Mouse (Mus musculus) MEL (cell line): Measurements from ENCODE around the gene Calcrl. TPM values are rescaled to one million over a fixed set of nuclear protein-coding genes. Genes with fewer than 3 reads are reported as not detected.

ENCODE experiments used
- DNase-seq: peaks from one replicate; pipeline ENCODE4 v3.0.0; 2011; ENCODE audit warnings: low read depth, low spot score
- H3K27ac ChIP-seq: 2 replicates; pipeline ENCODE4 v1.5.1; 2012; ENCODE audit warnings: low read depth, mild to moderate bottlenecking, control low read depth, low read length, moderate library complexity; ENCODE audit not compliant: control insufficient read depth
- H3K27me3 ChIP-seq, 2 experiments: fragments of 150-350 bp in 1 of 2; sonication (generic) in 1 of 2; 2 replicates each; pipeline ENCODE4 v1.6.1; 2012; ENCODE audit warnings: low read length in 2 of 2, mild to moderate bottlenecking in 2 of 2, improper control_type of control experiment in 1 of 2, moderate library complexity in 1 of 2; ENCODE audit not compliant: insufficient read depth in 2 of 2, control insufficient read depth in 1 of 2
- H3K36me3 ChIP-seq, 2 experiments: 2 replicates each; pipeline ENCODE4 v1.6.1; 2012 to 2014; ENCODE audit warnings: low read length in 2 of 2, improper control_type of control experiment in 1 of 2, inconsistent platforms in 1 of 2, mild to moderate bottlenecking in 1 of 2; ENCODE audit not compliant: insufficient read depth in 2 of 2, control insufficient read depth in 1 of 2
- H3K4me1 ChIP-seq, 2 experiments: fragments of 150-350 bp in 1 of 2; sonication (generic) in 1 of 2; 2 replicates each; pipeline ENCODE4 v1.6.1; 2012; ENCODE audit warnings: low read length in 2 of 2, improper control_type of control experiment in 1 of 2, mild to moderate bottlenecking in 1 of 2; ENCODE audit not compliant: insufficient read depth in 2 of 2, control insufficient read depth in 1 of 2
- H3K4me3 ChIP-seq, 2 experiments: fragments of 150-350 bp in 1 of 2; sonication (generic) in 1 of 2; 2 replicates each; pipeline ENCODE4 v1.5.1; 2012; ENCODE audit warnings: low read depth in 2 of 2, low read length in 2 of 2, mild to moderate bottlenecking in 2 of 2, moderate library complexity in 2 of 2, control low read depth in 1 of 2, improper control_type of control experiment in 1 of 2; ENCODE audit not compliant: control insufficient read depth in 1 of 2, insufficient read depth in 1 of 2
- H3K79me2 ChIP-seq: 2 replicates; pipeline ENCODE4 v1.6.1; 2012; ENCODE audit warnings: mild to moderate bottlenecking, low read length, moderate library complexity; ENCODE audit not compliant: control insufficient read depth, poor library complexity, insufficient read depth
- H3K9ac ChIP-seq: 2 replicates; pipeline ENCODE4 v1.6.1; 2012; ENCODE audit warnings: low read depth, mild to moderate bottlenecking, control low read depth, low read length, moderate library complexity; ENCODE audit not compliant: control insufficient read depth, poor library complexity, severe bottlenecking
- H3K9me3 ChIP-seq: fragments of 150-350 bp; sonication (generic); replicated peaks from 2 replicates; pipeline ENCODE4 v1.6.1; 2012; ENCODE audit warnings: mild to moderate bottlenecking, low read length, improper control_type of control experiment, moderate library complexity; ENCODE audit not compliant: insufficient read depth
- BHLHE40 ChIP-seq: IDR thresholded peaks from 2 replicates; pipeline ENCODE4 v1.6.1; 2012; ENCODE audit warnings: low read depth, mild to moderate bottlenecking, inconsistent platforms, low read length, improper control_type of control experiment, borderline replicate concordance
- CHD2 ChIP-seq: IDR thresholded peaks from 2 replicates; pipeline ENCODE4 v1.6.1; 2011; ENCODE audit warnings: low read length, improper control_type of control experiment
- CTCF ChIP-seq, 3 experiments: IDR thresholded peaks in 2 of 3; conservative IDR thresholded peaks in 1 of 3; 2 replicates each; pipeline ENCODE4 v1.5.1; 2011 to 2012; ENCODE audit warnings: low read length in 3 of 3, low read depth in 2 of 3, mild to moderate bottlenecking in 2 of 3, improper control_type of control experiment in 1 of 3, inconsistent platforms in 1 of 3, mixed read lengths in 1 of 3, moderate library complexity in 1 of 3; ENCODE audit not compliant: control insufficient read depth in 1 of 3, insufficient read depth in 1 of 3, poor library complexity in 1 of 3, severe bottlenecking in 1 of 3
- E2F4 ChIP-seq: IDR thresholded peaks from 2 replicates; pipeline ENCODE4 v1.6.1; 2011; ENCODE audit warnings: low read depth, low read length, improper control_type of control experiment, borderline replicate concordance
- HCFC1 ChIP-seq: IDR thresholded peaks from 2 replicates; pipeline ENCODE4 v1.6.1; 2012; ENCODE audit warnings: low read depth, mild to moderate bottlenecking, inconsistent platforms, low read length, improper control_type of control experiment, moderate library complexity
- KAT2A ChIP-seq: conservative IDR thresholded peaks from 2 replicates; pipeline ENCODE4 v1.6.1; 2012; ENCODE audit warnings: low read depth, low read length, improper control_type of control experiment, inconsistent platforms
- MAZ ChIP-seq: IDR thresholded peaks from 2 replicates; pipeline ENCODE4 v1.6.1; 2012; ENCODE audit warnings: low read depth, mild to moderate bottlenecking, inconsistent platforms, low read length, improper control_type of control experiment
- MXI1 ChIP-seq: IDR thresholded peaks from 2 replicates; pipeline ENCODE4 v1.6.1; 2011; ENCODE audit warnings: mild to moderate bottlenecking, low read depth, low read length, improper control_type of control experiment
- MYC ChIP-seq: IDR thresholded peaks from 2 replicates; pipeline ENCODE4 v1.6.1; 2011; ENCODE audit warnings: low read depth, mild to moderate bottlenecking, low read length, improper control_type of control experiment, moderate library complexity
- POLR2A ChIP-seq, 2 experiments: IDR thresholded peaks; 2 replicates each; pipeline ENCODE4 v1.6.1; 2011 to 2012; ENCODE audit warnings: low read length in 2 of 2, mild to moderate bottlenecking in 2 of 2, control low read depth in 1 of 2, improper control_type of control experiment in 1 of 2, low read depth in 1 of 2, moderate library complexity in 1 of 2; ENCODE audit not compliant: control insufficient read depth in 1 of 2, insufficient read depth in 1 of 2, poor library complexity in 1 of 2
- POLR2AphosphoS2 ChIP-seq: IDR thresholded peaks from 2 replicates; pipeline ENCODE4 v1.6.1; 2011; ENCODE audit warnings: low read length, improper control_type of control experiment
- RAD21 ChIP-seq: IDR thresholded peaks from 2 replicates; pipeline ENCODE4 v1.6.1; 2011; ENCODE audit warnings: mild to moderate bottlenecking, low read depth, low read length, improper control_type of control experiment
- RCOR1 ChIP-seq: IDR thresholded peaks from 2 replicates; pipeline ENCODE4 v1.6.1; 2012; ENCODE audit warnings: low read depth, mild to moderate bottlenecking, inconsistent platforms, low read length, improper control_type of control experiment
- SIN3A ChIP-seq: IDR thresholded peaks from 2 replicates; pipeline ENCODE4 v1.6.1; 2012; ENCODE audit warnings: low read length, improper control_type of control experiment, inconsistent platforms
- SMC3 ChIP-seq: IDR thresholded peaks from 2 replicates; pipeline ENCODE4 v1.6.1; 2011; ENCODE audit warnings: low read depth, low read length, improper control_type of control experiment
- TAL1 ChIP-seq: IDR thresholded peaks from 2 replicates; pipeline ENCODE4 v1.6.1; 2012; ENCODE audit warnings: mild to moderate bottlenecking, inconsistent platforms, low read length, moderate library complexity, mixed read lengths
- USF1 ChIP-seq: IDR thresholded peaks from 2 replicates; pipeline ENCODE4 v1.6.1; 2014; ENCODE audit warnings: low read depth, mild to moderate bottlenecking, inconsistent platforms, low read length, improper control_type of control experiment, moderate library complexity
- USF2 ChIP-seq, 2 experiments: IDR thresholded peaks; 2 replicates each; pipeline ENCODE4 v1.6.1; 2011 to 2012; ENCODE audit warnings: improper control_type of control experiment in 2 of 2, low read length in 2 of 2, borderline replicate concordance in 1 of 2, inconsistent platforms in 1 of 2, low read depth in 1 of 2, mild to moderate bottlenecking in 1 of 2; ENCODE audit not compliant: insufficient read depth in 1 of 2
- ZC3H11A ChIP-seq: IDR thresholded peaks from 2 replicates; pipeline ENCODE4 v1.6.1; 2012; ENCODE audit warnings: low read depth, mild to moderate bottlenecking, inconsistent platforms, low read length, improper control_type of control experiment
- ZMIZ1 ChIP-seq: IDR thresholded peaks from 2 replicates; pipeline ENCODE4 v1.6.1; 2012; ENCODE audit warnings: low read depth, mild to moderate bottlenecking, inconsistent platforms, low read length, improper control_type of control experiment, moderate library complexity
- polyA plus RNA-seq, 2 experiments: library from polyadenylated mRNA; stranded (reverse) in 1 of 2; unstranded in 1 of 2; fragments of >175 nt in 1 of 2; fragments of >200 nt in 1 of 2; gene quantifications; 2 replicates each; pipeline versions ENCODE4 v1.2.1 to v1.2.4; 2012; ENCODE audit warnings: low replicate concordance in 2 of 2, low read depth in 1 of 2; ENCODE audit not compliant: insufficient read length in 2 of 2, insufficient read depth in 1 of 2, missing spikeins in 1 of 2
- total RNA-seq: library from RNA; depleted of rRNA; stranded (reverse); fragments of 300-350 nt; gene quantifications from 2 replicates; pipeline ENCODE4 v1.2.3, GENCODE M21; 2012

Gene Calcrl
- total and polyA plus RNA-seq, 3 experiments = not detected

GRCm38 (mm10) chr2:84441940-84442339 lies 16.7 kb upstream of the Calcrl start:
- Histone ChIP-seq H3K9ac (no peak overlapping the region), H3K9me3 (no peaks in the 10 kb centered on the region), H3K79me2 (no peaks in the 10 kb centered on the region), H3K36me3 (no peaks in the 10 kb centered on the region), H3K27me3 (no peaks in the 10 kb centered on the region; a peak in 1 of 4 replicates), H3K4me1 (no peaks in the 10 kb centered on the region), H3K4me3 (no peak overlapping the region), H3K27ac (no peak overlapping the region)
- no peak for TF ChIP-seq ZC3H11A
- TF ChIP-seq MXI1 = no peak
- TF ChIP-seq TAL1 = no peak
- TF ChIP-seq HCFC1 = no peak
- TF ChIP-seq MAZ = no peak
- no peak for TF ChIP-seq USF2 (IDR thresholded peaks at IDR 0.05; ENCODE audit: borderline replicate concordance in 1 of 2, insufficient read depth in 1 of 2, low read depth in 1 of 2, low read length in 2 of 2)
- no peak for TF ChIP-seq CHD2
- no peak for TF ChIP-seq SMC3
- TF ChIP-seq MYC = no peak
- TF ChIP-seq ZMIZ1 = no peak
- TF ChIP-seq E2F4 = no peak
- TF ChIP-seq SIN3A = no peak
- no peak for TF ChIP-seq BHLHE40
- no peak for TF ChIP-seq KAT2A
- no peak for TF ChIP-seq POLR2A (IDR thresholded peaks at IDR 0.05; ENCODE audit: control insufficient read depth in 1 of 2, insufficient read depth in 1 of 2, low read depth in 1 of 2, low read length in 2 of 2, poor library complexity in 1 of 2)
- TF ChIP-seq USF1 = no peak
- no peak for DNase-seq

DNA sequence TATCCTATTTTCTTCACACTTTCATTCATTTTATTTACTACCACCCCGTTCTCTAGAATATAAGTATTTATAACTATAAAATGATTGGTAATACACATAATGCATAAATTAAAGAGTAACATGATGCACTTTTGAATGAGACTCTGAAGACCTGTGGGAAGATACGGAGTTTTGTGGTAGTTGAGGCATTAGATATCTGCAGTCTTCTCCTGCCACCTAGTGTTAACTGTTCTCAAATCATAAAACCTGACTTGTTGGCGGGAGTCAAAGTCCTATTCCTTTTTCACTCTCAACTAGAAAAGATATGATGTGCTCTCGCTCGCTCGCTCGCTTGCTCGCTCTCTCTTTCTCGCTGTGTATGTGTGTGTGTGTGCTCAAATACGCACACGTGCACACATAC lies 4.5 kb upstream of the Calcrl start:
- peaks cover 12% of the 10 kb centered on the region in 2 experiments for H3K27me3 ChIP-seq
- no peak overlapping the region for H3K9ac ChIP-seq
- no peaks in the 10 kb centered on the region for H3K4me1 ChIP-seq
- H3K79me2 ChIP-seq = no peaks in the 10 kb centered on the region
- no peak overlapping the region for H3K27ac ChIP-seq
- peak; percentile 49 for DNase-seq
- H3K36me3 ChIP-seq = no peaks in the 10 kb centered on the region
- H3K9me3 ChIP-seq = no peaks in the 10 kb centered on the region
- TF ChIP-seq SMC3 = peak; percentile 74
- peak; percentile 51 for TF ChIP-seq ZC3H11A
- peak in 2 of 3 experiments; percentile 6 to 59; a peak in 2 of 6 replicates for TF ChIP-seq CTCF (IDR thresholded peaks at IDR 0.05 in 2 of 3, conservative IDR thresholded peaks at IDR 0.05 in 1 of 3; ENCODE audit: control insufficient read depth in 1 of 3, insufficient read depth in 1 of 3, low read depth in 2 of 3, low read length in 3 of 3, poor library complexity in 1 of 3, severe bottlenecking in 1 of 3)
- no peak for TF ChIP-seq BHLHE40
- TF ChIP-seq RCOR1 = no peak
- TF ChIP-seq POLR2AphosphoS2 = no peak
- peak; percentile 76 for TF ChIP-seq RAD21
- H3K4me3 ChIP-seq = no peak overlapping the region
